Mouse (Mus musculus): Measurements from ENCODE around the gene Cilp.
A peak's percentile ranks its signal among the peaks of the same experiment; 100 is the strongest.

GRCm38 (mm10) chr9:65225795-65226194 is 39.2 kb upstream of the Cilp start:
- peak; percentile 21; the same call in 1 of the 2 replicates for TF ChIP-seq CTCF (conservative IDR thresholded peaks at IDR 0.05; ENCODE audit: insufficient read depth, insufficient read length, low read depth, low read length)
- no peak for TF ChIP-seq POLR2A (IDR thresholded peaks at IDR 0.05; ENCODE audit: low read depth, low read length)
